Mouse (Mus musculus): ENCODE results near the gene Rhobtb1. TPM values are rescaled to one million over a fixed set of nuclear protein-coding genes. Genes with fewer than 3 reads are reported as not detected.

The Rhobtb1 gene
- polyA plus RNA-seq, 1 experiment from 2014 or later, result 14.2 TPM

- ATAC-seq, result no peak
- H3K4me2 ChIP-seq (ENCODE audit: low read length), result no peak overlapping the region
- H3K4me3 ChIP-seq (replicated peaks; ENCODE audit: low read length), result no peak overlapping the region
- H3K9me3 ChIP-seq (ENCODE audit: control insufficient read depth, low read length), result no peaks in the 10 kb centered on the region
- H3K36me3 ChIP-seq (ENCODE audit: control insufficient read depth, insufficient read depth), result no peaks in the 10 kb centered on the region
- no peaks in the 10 kb centered on the region for H3K27me3 ChIP-seq (replicated peaks; ENCODE audit: control insufficient read depth, insufficient read depth, low read length)
- 100% methylated on average over 1 of the region's 1 CpGs for WGBS
- no peak overlapping the region for H3K9ac ChIP-seq (replicated peaks; ENCODE audit: low read depth, low read length)
- H3K4me1 ChIP-seq (replicated peaks; ENCODE audit: control insufficient read depth, insufficient read depth, low read length), result no peaks in the 10 kb centered on the region
- no peak overlapping the region for H3K27ac ChIP-seq (ENCODE audit: low read length)
These were observed 28.1 kb downstream of the Rhobtb1 start for GRCm38 (mm10) chr10:69179341-69179740.

- Histone ChIP-seq H3K27ac (ENCODE audit: low read length) (no peak overlapping the region), H3K4me1 (replicated peaks; ENCODE audit: control insufficient read depth, insufficient read depth, low read length) (peaks cover 7% of the 10 kb centered on the region; the same call in 1 of the 2 replicates), H3K9me3 (ENCODE audit: control insufficient read depth, low read length) (no peaks in the 10 kb centered on the region), H3K4me3 (replicated peaks; ENCODE audit: low read length) (no peak overlapping the region), H3K4me2 (ENCODE audit: low read length) (no peak overlapping the region), H3K27me3 (replicated peaks; ENCODE audit: control insufficient read depth, insufficient read depth, low read length) (no peaks in the 10 kb centered on the region), H3K36me3 (ENCODE audit: control insufficient read depth, insufficient read depth) (no peaks in the 10 kb centered on the region), H3K9ac (replicated peaks; ENCODE audit: low read depth, low read length) (no peak overlapping the region)
- 77% methylated on average over 3 of the region's 3 CpGs for WGBS
- ATAC-seq, result no peak
These were observed 29.8 kb downstream of the Rhobtb1 start for GRCm38 (mm10) chr10:69180997-69181396.

GRCm38 (mm10) chr10:69184903-69185302 lies 33.7 kb downstream of the Rhobtb1 start:
- ATAC-seq, result no peak; the same call in 1 of the 2 replicates
- H3K4me3 ChIP-seq (replicated peaks; ENCODE audit: low read length), result no peak overlapping the region
- 100% methylated on average over 4 of the region's 4 CpGs for WGBS

GRCm38 (mm10) chr10:69185431-69185830 lies 34.2 kb downstream of the Rhobtb1 start:
- H3K9ac ChIP-seq (replicated peaks; ENCODE audit: low read depth, low read length), result no peak overlapping the region
- 84% methylated on average over 4 of the region's 4 CpGs for WGBS
- no peak overlapping the region for H3K27ac ChIP-seq (ENCODE audit: low read length)
- no peak overlapping the region for H3K4me3 ChIP-seq (replicated peaks; ENCODE audit: low read length)
- H3K4me2 ChIP-seq (ENCODE audit: low read length), result no peak overlapping the region; the same call in 1 of the 2 replicates
- no peaks in the 10 kb centered on the region for H3K9me3 ChIP-seq (ENCODE audit: control insufficient read depth, low read length)
- H3K4me1 ChIP-seq (replicated peaks; ENCODE audit: control insufficient read depth, insufficient read depth, low read length), result peaks cover 7% of the 10 kb centered on the region; the same call in 1 of the 2 replicates
- no peaks in the 10 kb centered on the region for H3K27me3 ChIP-seq (replicated peaks; ENCODE audit: control insufficient read depth, insufficient read depth, low read length)
- no peaks in the 10 kb centered on the region for H3K36me3 ChIP-seq (ENCODE audit: control insufficient read depth, insufficient read depth)
- no peak for ATAC-seq

More at GRCm38 (mm10) chr10:69184903-69185302, 33.7 kb downstream of the Rhobtb1 start:
- no peak overlapping the region for H3K4me2 ChIP-seq (ENCODE audit: low read length)
- H3K36me3 ChIP-seq (ENCODE audit: control insufficient read depth, insufficient read depth), result no peaks in the 10 kb centered on the region
- no peaks in the 10 kb centered on the region for H3K9me3 ChIP-seq (ENCODE audit: control insufficient read depth, low read length)
- no peaks in the 10 kb centered on the region for H3K27me3 ChIP-seq (replicated peaks; ENCODE audit: control insufficient read depth, insufficient read depth, low read length)
- H3K4me1 ChIP-seq (replicated peaks; ENCODE audit: control insufficient read depth, insufficient read depth, low read length), result peaks cover 7% of the 10 kb centered on the region; the same call in 1 of the 2 replicates
- H3K9ac ChIP-seq (replicated peaks; ENCODE audit: low read depth, low read length), result no peak overlapping the region
- no peak overlapping the region for H3K27ac ChIP-seq (ENCODE audit: low read length)

- Histone ChIP-seq H3K9me3 (ENCODE audit: control insufficient read depth, low read length) (no peaks in the 10 kb centered on the region), H3K27me3 (replicated peaks; ENCODE audit: control insufficient read depth, insufficient read depth, low read length) (no peaks in the 10 kb centered on the region), H3K4me1 (replicated peaks; ENCODE audit: control insufficient read depth, insufficient read depth, low read length) (peaks cover 7% of the 10 kb centered on the region; the same call in 1 of the 2 replicates), H3K36me3 (ENCODE audit: control insufficient read depth, insufficient read depth) (no peaks in the 10 kb centered on the region), H3K9ac (replicated peaks; ENCODE audit: low read depth, low read length) (no peak overlapping the region; the same call in 1 of the 2 replicates), H3K27ac (ENCODE audit: low read length) (no peak overlapping the region), H3K4me2 (ENCODE audit: low read length) (peak overlapping the region; percentile 56), H3K4me3 (replicated peaks; ENCODE audit: low read length) (peak overlapping the region; percentile 36)
- 18% methylated on average over 21 of the region's 21 CpGs for WGBS
- peak; percentile 78 for ATAC-seq
These were observed 35.0 kb downstream of the Rhobtb1 start for GRCm38 (mm10) chr10:69185894-69186893.

GRCm38 (mm10) chr10:69187773-69188443 lies 36.7 kb downstream of the Rhobtb1 start:
- no peak for ATAC-seq
- H3K4me3 ChIP-seq (replicated peaks; ENCODE audit: low read length), result no peak overlapping the region
- WGBS, result 86% methylated on average over 9 of the region's 9 CpGs
- peaks cover 7% of the 10 kb centered on the region; the same call in 1 of the 2 replicates for H3K4me1 ChIP-seq (replicated peaks; ENCODE audit: control insufficient read depth, insufficient read depth, low read length)
- H3K27me3 ChIP-seq (replicated peaks; ENCODE audit: control insufficient read depth, insufficient read depth, low read length), result no peaks in the 10 kb centered on the region
- no peak overlapping the region for H3K4me2 ChIP-seq (ENCODE audit: low read length)
- no peak overlapping the region for H3K9ac ChIP-seq (replicated peaks; ENCODE audit: low read depth, low read length)
- no peaks in the 10 kb centered on the region for H3K36me3 ChIP-seq (ENCODE audit: control insufficient read depth, insufficient read depth)
- no peak overlapping the region for H3K27ac ChIP-seq (ENCODE audit: low read length)
- H3K9me3 ChIP-seq (ENCODE audit: control insufficient read depth, low read length), result no peaks in the 10 kb centered on the region

GRCm38 (mm10) chr10:69190434-69191160 lies 39.4 kb downstream of the Rhobtb1 start:
- 89% methylated on average over 10 of the region's 10 CpGs for WGBS

GRCm38 (mm10) chr10:69192266-69192665 lies 41.0 kb downstream of the Rhobtb1 start:
- H3K9ac ChIP-seq (replicated peaks; ENCODE audit: low read depth, low read length), result no peak overlapping the region
- no peak overlapping the region for H3K4me3 ChIP-seq (replicated peaks; ENCODE audit: low read length)
- H3K36me3 ChIP-seq (ENCODE audit: control insufficient read depth, insufficient read depth), result no peaks in the 10 kb centered on the region
- ATAC-seq, result no peak
- no peak overlapping the region for H3K4me2 ChIP-seq (ENCODE audit: low read length)
- H3K27me3 ChIP-seq (replicated peaks; ENCODE audit: control insufficient read depth, insufficient read depth, low read length), result no peaks in the 10 kb centered on the region
- H3K27ac ChIP-seq (ENCODE audit: low read length), result no peak overlapping the region
- 77% methylated on average over 5 of the region's 5 CpGs for WGBS
- no peaks in the 10 kb centered on the region for H3K9me3 ChIP-seq (ENCODE audit: control insufficient read depth, low read length)
- H3K4me1 ChIP-seq (replicated peaks; ENCODE audit: control insufficient read depth, insufficient read depth, low read length), result no peaks in the 10 kb centered on the region

More at GRCm38 (mm10) chr10:69190434-69191160, 39.4 kb downstream of the Rhobtb1 start:
- ATAC-seq, result no peak
- Histone ChIP-seq H3K9me3 (ENCODE audit: control insufficient read depth, low read length) (no peaks in the 10 kb centered on the region), H3K4me1 (replicated peaks; ENCODE audit: control insufficient read depth, insufficient read depth, low read length) (peaks cover 4% of the 10 kb centered on the region; the same call in 1 of the 2 replicates), H3K9ac (replicated peaks; ENCODE audit: low read depth, low read length) (no peak overlapping the region), H3K4me2 (ENCODE audit: low read length) (no peak overlapping the region), H3K36me3 (ENCODE audit: control insufficient read depth, insufficient read depth) (no peaks in the 10 kb centered on the region), H3K4me3 (replicated peaks; ENCODE audit: low read length) (no peak overlapping the region), H3K27ac (ENCODE audit: low read length) (no peak overlapping the region), H3K27me3 (replicated peaks; ENCODE audit: control insufficient read depth, insufficient read depth, low read length) (no peaks in the 10 kb centered on the region)
